Mouse (Mus musculus): ENCODE results near the gene Prickle4.

- no peak for TF ChIP-seq CTCF (conservative IDR thresholded peaks at IDR 0.05; ENCODE audit: insufficient read depth, insufficient read length, low read depth, low read length)
- no peak for TF ChIP-seq POLR2A (IDR thresholded peaks at IDR 0.05; ENCODE audit: low read depth, low read length)
These were observed 32.0 kb upstream of the Prickle4 start, which contains the start of gene Pgc for GRCm38 (mm10) chr17:47726566-47726965.

All from kidney, adult 2 months (tissue).